Mouse (Mus musculus) heart, embryonic 13.5 days (tissue): ENCODE results near the gene Gm49336. TPM values are rescaled to one million over a fixed set of nuclear protein-coding genes. Genes with fewer than 3 reads are reported as not detected.

ENCODE experiments used
- ATAC-seq: fragments of 200-750 bp; cut with Nextera tagmentation; 2 replicates; pipeline ENCODE4 v1.8.0; 2017; ENCODE audit warnings: moderate TSS enrichment; ENCODE audit not compliant: insufficient number of reproducible peaks, low FRiP score, low TSS enrichment; ENCODE audit errors: extremely low read depth
- H3K27ac ChIP-seq: fragments of 300-500 bp; sonication (generic); replicated peaks from 2 replicates; pipeline ENCODE4 v1.5.1; 2015; ENCODE audit warnings: moderate library complexity, mild to moderate bottlenecking, inconsistent platforms
- H3K27me3 ChIP-seq: fragments of 300-500 bp; sonication (generic); replicated peaks from 2 replicates; pipeline ENCODE4 v1.6.1; 2015; ENCODE audit warnings: mild to moderate bottlenecking, inconsistent platforms
- H3K36me3 ChIP-seq: fragments of 300-500 bp; sonication (generic); 2 replicates; pipeline ENCODE4 v1.6.1; 2015; ENCODE audit warnings: mild to moderate bottlenecking, inconsistent platforms
- H3K4me1 ChIP-seq: fragments of 300-500 bp; sonication (generic); 2 replicates; pipeline ENCODE4 v1.6.1; 2015; ENCODE audit warnings: inconsistent platforms
- H3K4me2 ChIP-seq: fragments of 300-500 bp; sonication (generic); 2 replicates; pipeline ENCODE4 v1.6.1; 2015; ENCODE audit warnings: inconsistent platforms, mild to moderate bottlenecking, moderate library complexity
- H3K4me3 ChIP-seq: fragments of 300-500 bp; sonication (generic); 2 replicates; pipeline ENCODE4 v1.5.1; 2015; ENCODE audit warnings: moderate library complexity, mild to moderate bottlenecking, inconsistent platforms
- H3K9ac ChIP-seq: fragments of 300-500 bp; sonication (generic); 2 replicates; pipeline ENCODE4 v1.6.1; 2015; ENCODE audit warnings: inconsistent platforms, mild to moderate bottlenecking, moderate library complexity
- H3K9me3 ChIP-seq: fragments of 300-500 bp; sonication (generic); 2 replicates; pipeline ENCODE4 v1.6.1; 2016; ENCODE audit warnings: inconsistent platforms
- WGBS: fragments of 180-500 bp; shearing (Covaris S2); methylation state at CpG from one replicate; pipeline ENCODE4 v1.1.7; 2015; ENCODE audit warnings: mixed read lengths; 5-methylcytosine and 5-hydroxymethylcytosine counted together
- microRNA counts: library from miRNA; unstranded; fragments of <30 nt; microRNA quantifications from one replicate; lab custom pipeline; 2016
- microRNA-seq: library from miRNA; unstranded; fragments of <30 nt; microRNA quantifications from one replicate; pipeline ENCODE4, GENCODE M21; 2016
- polyA plus RNA-seq: library from polyadenylated mRNA; unstranded; fragments of >200 nt; fragmentation: Nextera tagmentation; extraction: Ambion mirVana; gene quantifications from 2 replicates; pipeline ENCODE4 v1.2.1, GENCODE M21; 2015

Gm49336 gene
- polyA plus RNA-seq, 1 experiment from 2014 or later, result 30.6 TPM

DNA sequence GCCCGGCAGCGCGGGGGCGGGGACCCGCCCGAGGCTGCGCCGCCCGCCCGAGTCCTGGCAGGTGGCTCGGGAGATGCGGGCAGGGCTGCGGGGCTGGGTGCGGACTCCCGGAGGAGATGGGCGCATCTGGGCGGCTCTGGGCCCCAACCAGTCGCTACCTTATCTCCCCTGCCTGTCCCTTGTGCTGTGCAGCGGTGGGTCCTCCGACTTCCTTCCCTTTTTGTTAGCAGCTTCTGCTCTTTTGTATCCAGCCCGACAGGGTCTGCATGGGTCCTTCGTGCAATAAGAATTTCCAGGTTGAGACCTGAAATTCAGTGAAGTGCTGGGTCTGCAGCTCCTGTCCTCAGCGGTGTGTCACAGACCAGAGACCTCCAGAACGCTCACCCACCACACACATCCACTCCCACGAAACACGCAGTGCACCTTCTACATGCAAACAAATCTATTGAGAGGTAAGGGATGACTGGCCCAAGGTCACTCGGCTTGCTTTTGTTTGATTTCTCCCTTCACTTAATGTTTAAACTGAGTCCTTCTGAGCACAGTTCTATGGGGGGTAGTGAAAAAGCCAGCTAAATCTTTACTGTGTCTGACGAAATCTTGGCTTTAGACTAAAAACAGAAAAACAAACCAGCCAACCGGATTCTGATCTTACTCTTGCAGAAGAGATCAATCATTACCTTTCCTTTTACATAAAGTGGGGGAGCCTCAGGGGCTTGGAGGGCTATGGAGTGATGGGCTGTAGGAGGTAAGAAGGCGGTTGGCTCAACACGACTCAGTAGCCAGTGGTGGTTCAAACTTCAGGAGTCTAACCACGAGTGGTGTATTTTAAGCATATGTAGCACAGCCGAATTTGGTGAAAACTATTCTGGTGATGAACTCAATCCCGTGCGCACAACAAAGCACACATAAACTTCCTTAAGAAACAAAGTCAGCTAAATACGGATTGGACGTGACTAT lies 73.4 kb downstream of the Gm49336 start:
- peaks cover 50% of the 10 kb centered on the region for H3K4me1 ChIP-seq
- peak overlapping the region; percentile 83 for H3K27ac ChIP-seq
- H3K9me3 ChIP-seq, result no peaks in the 10 kb centered on the region
- H3K4me2 ChIP-seq, result peak overlapping the region; percentile 90
- peak overlapping the region; percentile 85 for H3K4me3 ChIP-seq
- peaks cover 26% of the 10 kb centered on the region for H3K27me3 ChIP-seq
- no peak for ATAC-seq
- WGBS, result 13% methylated on average over 37 of the region's 37 CpGs
- H3K9ac ChIP-seq, result peak overlapping the region; percentile 93
- H3K36me3 ChIP-seq, result peaks cover 6% of the 10 kb centered on the region

DNA sequence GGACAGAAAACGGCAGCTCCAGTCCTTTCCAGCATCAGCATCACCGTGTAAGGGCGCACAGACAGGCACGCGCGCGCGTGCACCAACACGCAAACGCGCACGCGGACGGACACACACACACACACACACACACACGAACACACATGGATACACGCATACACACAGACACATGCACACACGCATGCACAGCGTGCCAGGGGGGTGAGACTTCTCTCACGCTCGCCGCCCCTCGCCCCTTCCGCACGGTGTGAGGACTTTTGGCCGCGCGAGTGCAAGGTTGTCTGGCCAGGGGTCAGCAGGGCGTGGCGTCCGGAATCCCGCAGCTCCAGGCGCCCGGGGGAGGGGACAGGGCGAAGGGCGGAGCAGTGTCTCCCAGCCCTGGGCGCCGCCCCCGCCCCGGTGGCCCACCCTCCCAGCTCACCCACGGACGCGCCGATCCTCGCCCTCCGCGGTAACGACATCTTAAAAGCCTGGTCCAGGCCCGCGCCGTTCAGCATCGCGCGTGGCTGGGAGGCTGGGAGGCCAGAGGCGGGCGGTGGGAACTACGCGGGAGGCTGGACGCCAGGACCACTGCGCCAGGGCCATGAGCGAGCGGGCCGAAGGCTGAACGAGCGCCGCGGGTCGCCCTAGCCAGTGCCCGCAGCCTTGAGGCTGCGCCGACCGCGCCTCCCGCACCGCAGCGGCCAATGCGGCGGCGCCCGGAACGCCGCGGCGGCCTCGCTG lies 74.3 kb downstream of the Gm49336 start:
- Histone ChIP-seq H3K27ac (peak overlapping the region; percentile 83), H3K4me2 (peak overlapping the region; percentile 90), H3K9ac (peak overlapping the region; percentile 93), H3K36me3 (peaks cover 6% of the 10 kb centered on the region), H3K4me3 (peak overlapping the region; percentile 85), H3K9me3 (no peaks in the 10 kb centered on the region), H3K27me3 (peaks cover 26% of the 10 kb centered on the region), H3K4me1 (peaks cover 58% of the 10 kb centered on the region)
- peak; percentile 47; the same call in 1 of the 2 replicates for ATAC-seq
- WGBS, result under 1% methylated on average over 83 of the region's 84 CpGs

DNA sequence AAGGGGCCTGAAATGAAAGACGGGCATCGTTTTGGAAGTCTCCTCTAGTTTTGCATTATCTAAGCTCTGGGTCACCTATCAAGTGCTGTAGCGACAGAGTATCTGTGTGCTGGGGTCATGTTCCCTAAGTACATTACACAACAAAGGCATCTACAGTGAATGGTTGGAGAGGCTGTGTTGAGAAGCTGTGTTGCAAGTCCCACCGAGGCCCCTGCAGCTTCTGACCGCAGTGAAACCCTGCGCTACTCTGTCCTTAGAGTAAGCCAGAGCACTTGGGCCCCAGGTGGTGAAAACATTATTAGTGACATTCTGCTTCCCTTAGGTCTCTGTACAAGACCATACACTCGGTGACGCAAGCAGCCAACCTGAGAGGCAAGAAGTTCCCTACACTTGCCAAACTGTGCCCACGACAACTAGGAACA lies 74.8 kb downstream of the Gm49336 start:
- ATAC-seq, result no peak
- WGBS, result 26% methylated on average over 9 of the region's 9 CpGs
- peaks cover 26% of the 10 kb centered on the region for H3K27me3 ChIP-seq
- H3K4me2 ChIP-seq, result peak overlapping the region; percentile 90
- H3K4me1 ChIP-seq, result peaks cover 64% of the 10 kb centered on the region
- H3K9ac ChIP-seq, result peak overlapping the region; percentile 93
- peak overlapping the region; percentile 83 for H3K27ac ChIP-seq
- H3K36me3 ChIP-seq, result peaks cover 6% of the 10 kb centered on the region
- peak overlapping the region; percentile 85 for H3K4me3 ChIP-seq
- no peaks in the 10 kb centered on the region for H3K9me3 ChIP-seq

DNA sequence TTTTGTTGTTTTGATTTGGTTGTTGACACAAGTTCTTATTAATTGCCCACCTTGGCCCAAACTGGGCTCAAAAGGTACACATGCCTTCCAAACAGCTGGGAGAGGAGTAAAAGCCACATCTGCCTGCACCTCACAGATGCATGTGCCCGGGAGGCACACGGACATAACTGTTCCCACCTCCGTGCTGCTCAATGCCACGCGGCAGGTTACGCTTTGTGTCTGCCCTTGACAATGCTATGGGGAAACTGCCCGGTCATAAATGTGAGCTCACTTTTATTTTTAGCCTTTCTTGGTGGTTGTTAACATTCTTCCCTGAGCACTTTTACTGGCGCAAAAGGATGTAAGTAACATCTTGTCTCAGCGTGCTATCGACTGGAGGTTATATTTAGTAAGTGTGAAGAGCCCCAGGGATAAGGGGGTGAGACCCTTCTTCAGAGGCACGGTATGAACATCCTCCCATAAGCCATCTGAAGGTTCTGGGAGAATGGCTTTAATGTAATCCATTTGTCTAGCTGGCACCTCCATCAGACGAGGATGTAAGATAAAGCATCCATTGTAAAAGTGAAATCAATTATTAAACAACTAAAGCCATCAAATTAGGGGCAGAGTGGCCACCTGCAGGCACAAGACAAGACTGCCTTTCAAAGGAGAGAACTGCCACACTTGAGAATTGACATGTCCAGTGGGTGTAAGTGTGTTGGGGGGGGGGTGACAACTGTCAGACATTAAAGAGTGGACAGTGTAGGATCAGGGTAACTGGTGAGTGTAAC lies 78.8 kb downstream of the Gm49336 start:
- peaks cover 47% of the 10 kb centered on the region for H3K4me1 ChIP-seq
- H3K36me3 ChIP-seq, result no peaks in the 10 kb centered on the region
- H3K9ac ChIP-seq, result peak overlapping the region; percentile 67
- peaks cover 26% of the 10 kb centered on the region for H3K27me3 ChIP-seq
- H3K27ac ChIP-seq, result peak overlapping the region; percentile 89
- H3K4me2 ChIP-seq, result peak overlapping the region; percentile 40
- H3K4me3 ChIP-seq, result no peak overlapping the region
- no peak; the same call in 1 of the 2 replicates for ATAC-seq
- H3K9me3 ChIP-seq, result no peaks in the 10 kb centered on the region
- WGBS, result 24% methylated on average over 12 of the region's 12 CpGs

DNA sequence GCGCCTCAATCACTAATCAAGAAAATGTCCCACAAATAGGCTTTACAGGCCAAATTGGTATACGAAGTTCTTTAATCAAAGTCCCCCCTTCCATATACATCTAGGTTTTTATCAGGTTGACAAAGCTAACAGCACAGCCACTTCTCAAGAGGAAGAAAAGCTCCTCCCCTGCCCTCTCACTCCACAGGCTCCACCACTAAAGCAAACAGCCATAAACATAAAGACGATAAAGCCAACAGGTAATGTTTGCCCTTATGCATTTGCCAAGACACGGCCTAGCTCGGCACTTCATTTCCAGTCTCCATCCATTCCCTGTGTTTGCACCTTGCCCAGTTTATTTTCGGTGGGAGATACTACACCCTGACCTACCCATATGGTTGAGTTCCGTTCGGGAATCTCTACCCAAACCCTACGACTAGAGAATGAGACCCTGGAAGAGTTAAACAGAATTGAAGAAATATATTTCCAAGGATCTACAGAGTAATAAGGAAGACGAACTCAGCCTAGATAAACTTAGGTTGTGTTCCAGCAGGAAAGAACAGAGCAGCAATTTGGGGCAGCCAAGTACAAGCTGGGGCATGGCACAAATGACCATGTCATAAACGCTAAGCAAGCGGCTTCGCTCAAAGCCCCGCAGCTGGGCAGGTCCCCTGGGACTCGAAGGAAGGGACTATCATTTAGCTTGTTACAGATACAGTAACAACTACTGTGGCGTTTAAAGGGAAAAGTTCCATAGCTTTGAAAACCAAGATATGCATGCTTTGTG lies 80.3 kb downstream of the Gm49336 start:
- no peak overlapping the region for H3K9ac ChIP-seq

DNA sequence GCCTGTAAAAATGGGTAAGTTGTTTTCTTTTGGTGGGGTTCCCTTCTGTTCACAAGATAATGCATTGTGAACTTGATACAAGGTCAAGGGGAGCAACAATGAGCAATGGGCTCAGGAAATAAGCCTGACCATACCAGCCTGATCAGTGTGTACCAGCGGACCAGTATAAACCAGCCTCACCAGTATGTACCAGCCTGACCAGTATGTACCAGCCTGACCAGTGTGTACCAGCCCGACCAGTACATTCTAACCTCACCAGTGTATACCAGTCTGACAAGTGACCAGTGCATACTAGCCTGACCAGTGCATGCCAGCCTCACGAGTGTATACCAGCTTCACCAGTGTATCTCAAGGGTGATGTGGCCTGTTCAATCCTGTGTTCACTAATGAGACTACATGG lies 87.9 kb downstream of the Gm49336 start:
- no peaks in the 10 kb centered on the region for H3K27me3 ChIP-seq
- ATAC-seq, result no peak
- H3K4me2 ChIP-seq, result no peak overlapping the region
- no peaks in the 10 kb centered on the region for H3K9me3 ChIP-seq
- 74% methylated on average over 3 of the region's 3 CpGs for WGBS
- H3K27ac ChIP-seq, result no peak overlapping the region
- H3K4me1 ChIP-seq, result no peaks in the 10 kb centered on the region
- H3K4me3 ChIP-seq, result no peak overlapping the region
- H3K9ac ChIP-seq, result no peak overlapping the region
- H3K36me3 ChIP-seq, result no peaks in the 10 kb centered on the region

More for the DNA sequence above, 80.3 kb downstream of the Gm49336 start:
- WGBS, result 77% methylated on average over 16 of the region's 16 CpGs
- Histone ChIP-seq H3K27me3 (peaks cover 16% of the 10 kb centered on the region), H3K27ac (peak overlapping the region; percentile 89; the same call in 1 of the 2 replicates), H3K4me3 (no peak overlapping the region), H3K9me3 (no peaks in the 10 kb centered on the region), H3K36me3 (no peaks in the 10 kb centered on the region), H3K4me2 (no peak overlapping the region), H3K4me1 (peaks cover 38% of the 10 kb centered on the region)
- ATAC-seq, result no peak

MicroRNAs within 50 kb of the gene (microRNA counts, 519-probe panel; counts per million panel counts)
- microRNA mmu-miR-719 (lab: Ali Mortazavi, UCI), result 209 counts per million, percentile 61 among the panel's probes with 10 or more counts

Small RNA genes lying within 50 kb of the gene (microRNA-seq; reads per million reads assigned to microRNA genes)
- gene Mir719, result not detected

Other genes starting within 250 kb of the Gm49336 start
- gene Atp8a2, start 54.3 kb downstream of the Gm49336 start, polyA plus RNA-seq, result 6.7 and 7.0 TPM in 2 replicates
- not detected in 2 replicates for gene Nupl1, start 76 bp downstream of the Gm49336 start, polyA plus RNA-seq
- gene Mtmr6, start 13.7 kb upstream of the Gm49336 start, polyA plus RNA-seq, result 24.0 and 24.3 TPM in 2 replicates
- 0.73 and 0.94 TPM in 2 replicates for gene Amer2, start 121.8 kb upstream of the Gm49336 start, polyA plus RNA-seq